Mouse (Mus musculus): Measurements from ENCODE around the gene Snx29. TPM values are rescaled to one million over a fixed set of nuclear protein-coding genes. Genes with fewer than 3 reads are reported as not detected.

Gene Snx29
- polyA plus RNA-seq, 1 experiment from 2014 or later = 9.5 TPM

GRCm38 (mm10) chr16:11652686-11653366, 330.1 kb downstream of the Snx29 start:
- no peak for ATAC-seq (ENCODE audit: insufficient number of reproducible peaks, low FRiP score, low TSS enrichment, low read depth)
- Histone ChIP-seq H3K27me3 (ENCODE audit: control insufficient read depth, insufficient read depth, low read length) (no peaks in the 10 kb centered on the region), H3K4me3 (ENCODE audit: low read depth, low read length) (no peak overlapping the region), H3K4me2 (ENCODE audit: low read depth, severe bottlenecking) (no peak overlapping the region), H3K9ac (ENCODE audit: low read length) (no peak overlapping the region), H3K36me3 (ENCODE audit: control insufficient read depth, insufficient read depth, low read length) (no peaks in the 10 kb centered on the region), H3K27ac (replicated peaks; ENCODE audit: low read depth, low read length) (no peak overlapping the region), H3K4me1 (ENCODE audit: control insufficient read depth, insufficient read depth, low read length) (no peaks in the 10 kb centered on the region; the same call in 1 of the 2 replicates), H3K9me3 (ENCODE audit: control insufficient read depth, low read length) (no peaks in the 10 kb centered on the region)
- 77% methylated on average over 2 of the region's 2 CpGs for WGBS
- DNase-seq (ENCODE audit: low spot score) = no peak

- DNase-seq (ENCODE audit: low spot score) = no peak
- 84% methylated on average over 3 of the region's 3 CpGs for WGBS
- H3K36me3 ChIP-seq (ENCODE audit: control insufficient read depth, insufficient read depth, low read length) = no peaks in the 10 kb centered on the region
- no peak for ATAC-seq (ENCODE audit: insufficient number of reproducible peaks, low FRiP score, low TSS enrichment, low read depth)
- no peak overlapping the region for H3K9ac ChIP-seq (ENCODE audit: low read length)
- H3K4me3 ChIP-seq (ENCODE audit: low read depth, low read length) = no peak overlapping the region
- H3K27ac ChIP-seq (replicated peaks; ENCODE audit: low read depth, low read length) = no peak overlapping the region
- H3K4me2 ChIP-seq (ENCODE audit: low read depth, severe bottlenecking) = no peak overlapping the region
- H3K9me3 ChIP-seq (ENCODE audit: control insufficient read depth, low read length) = no peaks in the 10 kb centered on the region
- H3K4me1 ChIP-seq (ENCODE audit: control insufficient read depth, insufficient read depth, low read length) = no peaks in the 10 kb centered on the region
- no peaks in the 10 kb centered on the region for H3K27me3 ChIP-seq (ENCODE audit: control insufficient read depth, insufficient read depth, low read length)
Measured at GRCm38 (mm10) chr16:11655893-11656292, 333.2 kb downstream of the Snx29 start.

- Histone ChIP-seq H3K4me2 (ENCODE audit: low read depth, severe bottlenecking) (no peak overlapping the region), H3K9me3 (ENCODE audit: control insufficient read depth, low read length) (no peaks in the 10 kb centered on the region), H3K27ac (replicated peaks; ENCODE audit: low read depth, low read length) (no peak overlapping the region), H3K36me3 (ENCODE audit: control insufficient read depth, insufficient read depth, low read length) (no peaks in the 10 kb centered on the region), H3K27me3 (ENCODE audit: control insufficient read depth, insufficient read depth, low read length) (no peaks in the 10 kb centered on the region), H3K4me3 (ENCODE audit: low read depth, low read length) (no peak overlapping the region), H3K9ac (ENCODE audit: low read length) (no peak overlapping the region), H3K4me1 (ENCODE audit: control insufficient read depth, insufficient read depth, low read length) (no peaks in the 10 kb centered on the region)
- 59% methylated on average over 1 of the region's 1 CpGs for WGBS
- ATAC-seq (ENCODE audit: insufficient number of reproducible peaks, low FRiP score, low TSS enrichment, low read depth) (no peak), DNase-seq (ENCODE audit: low spot score) (no peak)
Measured at GRCm38 (mm10) chr16:11657111-11657510, 334.4 kb downstream of the Snx29 start.

GRCm38 (mm10) chr16:11659111-11659720, 336.5 kb downstream of the Snx29 start:
- 86% methylated on average over 6 of the region's 6 CpGs for WGBS
- H3K4me3 ChIP-seq (ENCODE audit: low read depth, low read length) = no peak overlapping the region
- no peaks in the 10 kb centered on the region for H3K9me3 ChIP-seq (ENCODE audit: control insufficient read depth, low read length)
- H3K36me3 ChIP-seq (ENCODE audit: control insufficient read depth, insufficient read depth, low read length) = no peaks in the 10 kb centered on the region
- no peak for ATAC-seq (ENCODE audit: insufficient number of reproducible peaks, low FRiP score, low TSS enrichment, low read depth)
- no peak for DNase-seq (ENCODE audit: low spot score)
- H3K27me3 ChIP-seq (ENCODE audit: control insufficient read depth, insufficient read depth, low read length) = no peaks in the 10 kb centered on the region
- H3K9ac ChIP-seq (ENCODE audit: low read length) = no peak overlapping the region
- H3K4me2 ChIP-seq (ENCODE audit: low read depth, severe bottlenecking) = no peak overlapping the region
- no peaks in the 10 kb centered on the region for H3K4me1 ChIP-seq (ENCODE audit: control insufficient read depth, insufficient read depth, low read length)
- no peak overlapping the region for H3K27ac ChIP-seq (replicated peaks; ENCODE audit: low read depth, low read length)

- no peaks in the 10 kb centered on the region for H3K9me3 ChIP-seq (ENCODE audit: control insufficient read depth, low read length)
- no peak overlapping the region for H3K9ac ChIP-seq (ENCODE audit: low read length)
- H3K4me1 ChIP-seq (ENCODE audit: control insufficient read depth, insufficient read depth, low read length) = no peaks in the 10 kb centered on the region
- no peak overlapping the region for H3K4me3 ChIP-seq (ENCODE audit: low read depth, low read length)
- H3K27ac ChIP-seq (replicated peaks; ENCODE audit: low read depth, low read length) = no peak overlapping the region
- no peak for ATAC-seq (ENCODE audit: insufficient number of reproducible peaks, low FRiP score, low TSS enrichment, low read depth)
- H3K27me3 ChIP-seq (ENCODE audit: control insufficient read depth, insufficient read depth, low read length) = no peaks in the 10 kb centered on the region
- DNase-seq (ENCODE audit: low spot score) = no peak
- H3K36me3 ChIP-seq (ENCODE audit: control insufficient read depth, insufficient read depth, low read length) = no peaks in the 10 kb centered on the region
- 84% methylated on average over 13 of the region's 13 CpGs for WGBS
- H3K4me2 ChIP-seq (ENCODE audit: low read depth, severe bottlenecking) = no peak overlapping the region
Measured at GRCm38 (mm10) chr16:11664896-11665705, 342.4 kb downstream of the Snx29 start.

- no peak overlapping the region for H3K4me3 ChIP-seq (ENCODE audit: low read depth, low read length)
- DNase-seq (ENCODE audit: low spot score) = no peak
- H3K4me2 ChIP-seq (ENCODE audit: low read depth, severe bottlenecking) = no peak overlapping the region
- H3K27ac ChIP-seq (replicated peaks; ENCODE audit: low read depth, low read length) = no peak overlapping the region
- no peak for ATAC-seq (ENCODE audit: insufficient number of reproducible peaks, low FRiP score, low TSS enrichment, low read depth)
- H3K9ac ChIP-seq (ENCODE audit: low read length) = no peak overlapping the region
- no peaks in the 10 kb centered on the region for H3K4me1 ChIP-seq (ENCODE audit: control insufficient read depth, insufficient read depth, low read length)
- no peaks in the 10 kb centered on the region for H3K27me3 ChIP-seq (ENCODE audit: control insufficient read depth, insufficient read depth, low read length)
- no peaks in the 10 kb centered on the region for H3K9me3 ChIP-seq (ENCODE audit: control insufficient read depth, low read length)
- H3K36me3 ChIP-seq (ENCODE audit: control insufficient read depth, insufficient read depth, low read length) = no peaks in the 10 kb centered on the region
- WGBS = 86% methylated on average over 6 of the region's 6 CpGs
Measured at GRCm38 (mm10) chr16:11665869-11666268, 343.2 kb downstream of the Snx29 start.

GRCm38 (mm10) chr16:11668375-11668774, 345.7 kb downstream of the Snx29 start:
- Histone ChIP-seq H3K27me3 (ENCODE audit: control insufficient read depth, insufficient read depth, low read length) (no peaks in the 10 kb centered on the region), H3K36me3 (ENCODE audit: control insufficient read depth, insufficient read depth, low read length) (no peaks in the 10 kb centered on the region), H3K27ac (replicated peaks; ENCODE audit: low read depth, low read length) (no peak overlapping the region), H3K4me3 (ENCODE audit: low read depth, low read length) (no peak overlapping the region), H3K4me1 (ENCODE audit: control insufficient read depth, insufficient read depth, low read length) (no peaks in the 10 kb centered on the region), H3K9me3 (ENCODE audit: control insufficient read depth, low read length) (no peaks in the 10 kb centered on the region), H3K4me2 (ENCODE audit: low read depth, severe bottlenecking) (no peak overlapping the region), H3K9ac (ENCODE audit: low read length) (no peak overlapping the region)
- DNase-seq (ENCODE audit: low spot score) (no peak), ATAC-seq (ENCODE audit: insufficient number of reproducible peaks, low FRiP score, low TSS enrichment, low read depth) (no peak)
- WGBS = 73% methylated on average over 1 of the region's 1 CpGs

DNA sequence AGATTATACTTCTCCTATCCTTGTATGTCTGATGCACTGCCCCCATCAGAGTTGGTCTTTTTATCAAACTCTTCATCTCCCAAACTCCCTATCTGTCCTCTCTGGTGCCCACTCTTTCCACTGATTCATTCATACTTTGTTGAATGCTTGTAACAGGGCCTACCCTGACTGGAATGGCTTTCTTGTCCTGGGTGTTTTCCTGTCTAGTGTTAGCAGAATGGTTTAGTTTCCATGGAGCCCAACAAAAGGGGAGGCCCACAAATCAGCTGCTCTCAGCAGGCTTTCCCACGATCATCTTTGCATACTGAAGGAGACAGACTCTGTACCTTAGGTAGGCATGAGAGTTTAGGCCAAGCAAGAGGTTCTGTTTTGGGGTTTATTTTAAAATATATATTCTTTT, 346.2 kb downstream of the Snx29 start:
- no peak overlapping the region for H3K4me3 ChIP-seq (ENCODE audit: low read depth, low read length)
- H3K4me2 ChIP-seq (ENCODE audit: low read depth, severe bottlenecking) = no peak overlapping the region
- ATAC-seq (ENCODE audit: insufficient number of reproducible peaks, low FRiP score, low TSS enrichment, low read depth) (no peak), DNase-seq (ENCODE audit: low spot score) (no peak)
- no peak overlapping the region for H3K9ac ChIP-seq (ENCODE audit: low read length)
- 91% methylated on average over 1 of the region's 1 CpGs for WGBS
- H3K27me3 ChIP-seq (ENCODE audit: control insufficient read depth, insufficient read depth, low read length) = no peaks in the 10 kb centered on the region
- H3K36me3 ChIP-seq (ENCODE audit: control insufficient read depth, insufficient read depth, low read length) = no peaks in the 10 kb centered on the region
- no peaks in the 10 kb centered on the region for H3K4me1 ChIP-seq (ENCODE audit: control insufficient read depth, insufficient read depth, low read length)
- H3K9me3 ChIP-seq (ENCODE audit: control insufficient read depth, low read length) = no peaks in the 10 kb centered on the region
- H3K27ac ChIP-seq (replicated peaks; ENCODE audit: low read depth, low read length) = no peak overlapping the region

Measured in limb, embryonic 11.5 days (tissue).